Mouse (Mus musculus) c-Kit-positive CD71-negative TER-119-negative erythroid progenitor cells, embryonic 14.5 days (primary cell): ENCODE results near the gene Khdc4.

Experiments used
- DNase-seq: peaks from one replicate; pipeline ENCODE4 v3.0.0-alpha.2; 2013; ENCODE audit warnings: low read depth

The Khdc4 gene

DNA sequence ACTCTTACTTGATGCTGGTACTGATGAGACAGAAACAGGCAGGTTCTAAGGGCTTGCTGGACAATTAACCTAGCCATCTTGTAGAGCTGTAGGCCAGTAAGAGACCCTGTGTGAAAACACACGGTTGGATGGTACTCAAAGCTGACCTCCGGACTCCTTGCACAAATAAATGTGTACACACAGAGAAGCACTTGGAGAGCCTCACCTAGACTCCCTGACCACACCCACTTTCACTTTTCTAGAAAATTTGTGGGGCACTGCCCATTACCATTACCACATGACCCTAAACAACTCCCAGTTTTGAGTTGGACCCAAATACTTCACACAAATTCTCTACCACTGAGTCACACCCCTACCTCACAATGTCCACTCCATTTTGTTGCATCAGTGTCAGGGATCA lies 51.0 kb downstream of the Khdc4 start:
- DNase-seq: no peak

GRCm38 (mm10) chr3:88738641-88739040 lies 53.0 kb downstream of the Khdc4 start:
- DNase-seq: peak; percentile 60

DNA sequence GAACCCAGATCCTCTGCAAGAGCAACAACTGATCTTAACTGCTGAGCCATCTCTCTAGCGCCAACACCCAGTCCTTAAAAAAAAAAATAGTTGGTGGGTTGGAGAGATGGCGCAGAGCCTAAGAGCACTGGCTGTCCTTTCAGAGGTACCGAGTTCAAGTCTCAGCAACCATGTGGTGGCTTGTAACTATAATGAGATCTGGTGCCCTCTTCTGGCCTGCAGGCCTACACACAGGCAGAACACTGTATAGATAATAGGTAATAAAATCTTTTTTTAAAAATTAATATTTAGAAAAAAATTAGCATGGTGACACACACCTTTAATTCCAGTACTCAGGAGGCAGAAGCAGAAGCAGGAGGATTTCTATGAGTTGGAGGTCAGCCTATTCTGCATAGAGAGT lies 54.5 kb downstream of the Khdc4 start:
- no peak for DNase-seq

GRCm38 (mm10) chr3:88745534-88745933 lies 59.9 kb downstream of the Khdc4 start:
- DNase-seq: no peak

- DNase-seq: no peak
These were observed 60.7 kb downstream of the Khdc4 start for GRCm38 (mm10) chr3:88746139-88746870.

GRCm38 (mm10) chr3:88746871-88747231 lies 61.2 kb downstream of the Khdc4 start:
- DNase-seq: no peak

DNA sequence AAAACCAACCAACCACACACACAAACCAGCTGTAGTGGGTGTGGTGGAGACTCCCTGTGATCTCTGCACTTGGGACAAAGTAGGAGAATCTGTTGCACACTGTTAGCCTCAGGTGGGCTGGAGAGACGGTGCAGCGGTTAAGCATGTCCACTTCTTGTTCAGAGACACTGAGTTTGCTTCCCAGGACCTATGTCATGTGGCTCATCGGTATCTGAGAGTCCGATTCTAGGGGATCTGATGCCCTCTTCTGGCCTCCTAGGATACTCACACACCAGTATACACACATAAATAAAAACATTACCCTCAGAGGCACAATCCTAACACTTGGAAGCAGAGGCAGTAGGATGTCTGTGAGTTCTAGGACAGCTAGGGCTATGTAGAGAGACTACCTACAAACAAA lies 68.7 kb downstream of the Khdc4 start:
- DNase-seq: no peak

- DNase-seq: no peak
These were observed 69.9 kb downstream of the Khdc4 start for GRCm38 (mm10) chr3:88755541-88755940.

DNA sequence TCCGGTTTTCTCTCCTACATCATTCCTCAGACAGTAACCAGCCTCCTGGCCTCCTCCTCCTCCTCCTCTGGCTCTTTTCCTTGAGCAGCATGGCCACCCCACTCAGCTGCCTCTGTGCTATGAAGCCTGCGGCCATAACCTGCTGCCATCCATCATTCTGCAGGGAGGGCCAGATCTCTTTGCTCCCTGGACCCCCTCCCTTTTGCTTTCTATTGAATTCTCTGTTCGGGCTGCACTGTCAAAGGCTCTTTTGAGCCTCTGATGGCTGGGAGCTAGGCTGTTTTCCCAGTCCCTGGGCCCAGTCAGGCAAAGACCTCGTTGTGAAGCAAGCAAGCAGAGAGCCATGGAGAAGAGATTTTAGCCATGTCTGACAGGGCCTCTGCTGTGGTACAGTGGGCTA lies 70.7 kb downstream of the Khdc4 start:
- no peak for DNase-seq

- DNase-seq: no peak
These were observed 72.5 kb downstream of the Khdc4 start for GRCm38 (mm10) chr3:88758045-88758500.

GRCm38 (mm10) chr3:88761619-88762018 lies 76.0 kb downstream of the Khdc4 start:
- no peak for DNase-seq

DNA sequence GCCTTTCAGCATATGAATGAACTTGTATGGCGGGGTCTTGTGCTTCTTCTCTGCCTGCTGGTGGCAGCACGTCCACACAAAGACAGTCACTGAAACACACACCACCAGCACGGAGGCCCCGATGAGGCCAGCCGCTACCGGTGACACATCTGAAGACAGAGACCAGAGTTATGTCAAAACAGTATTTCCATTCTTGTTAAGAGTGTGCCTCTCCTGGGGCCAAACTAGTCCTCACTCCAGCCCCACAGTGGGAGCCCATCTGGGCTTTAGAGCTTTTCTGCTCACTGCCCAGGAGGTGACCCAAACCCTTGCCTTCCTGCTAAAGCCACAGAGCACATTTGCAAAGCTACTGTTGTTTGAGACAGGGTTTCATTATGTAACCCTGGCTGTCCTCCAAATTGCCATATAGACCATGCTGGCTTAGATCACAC lies 76.8 kb downstream of the Khdc4 start:
- DNase-seq: no peak
